Mouse (Mus musculus) midbrain, embryonic 15.5 days (tissue): ENCODE measurements at regions not wholly inside any gene's neighbourhood (a gene's known extent, or its start where the extent isn't known, plus 50 kb on each side); places are given as distances from the start of the nearest gene placed in this dataset.

Source experiments
- ATAC-seq: fragments of 200-750 bp; cut with Nextera tagmentation; replicated peaks from 2 replicates; pipeline ENCODE4 v1.8.0; 2017; ENCODE audit warnings: moderate TSS enrichment
- H3K27ac ChIP-seq: fragments of 300-500 bp; sonication (generic); 2 replicates; pipeline ENCODE4 v1.5.1; 2015; ENCODE audit warnings: mild to moderate bottlenecking, inconsistent platforms
- H3K27me3 ChIP-seq: fragments of 300-500 bp; sonication (generic); replicated peaks from 2 replicates; pipeline ENCODE4 v1.6.1; 2015; ENCODE audit warnings: inconsistent platforms
- H3K36me3 ChIP-seq: fragments of 300-500 bp; sonication (generic); replicated peaks from 2 replicates; pipeline ENCODE4 v1.6.1; 2015; ENCODE audit warnings: inconsistent platforms
- H3K4me1 ChIP-seq: fragments of 300-500 bp; sonication (generic); 2 replicates; pipeline ENCODE4 v1.6.1; 2015; ENCODE audit warnings: inconsistent platforms
- H3K4me2 ChIP-seq: fragments of 300-500 bp; sonication (generic); 2 replicates; pipeline ENCODE4 v1.6.1; 2015; ENCODE audit warnings: inconsistent platforms, mild to moderate bottlenecking, moderate library complexity
- H3K4me3 ChIP-seq: fragments of 300-500 bp; sonication (generic); 2 replicates; pipeline ENCODE4 v1.5.1; 2015; ENCODE audit warnings: mild to moderate bottlenecking, inconsistent platforms
- H3K9ac ChIP-seq: fragments of 300-500 bp; sonication (generic); 2 replicates; pipeline ENCODE4 v1.6.1; 2015; ENCODE audit warnings: mild to moderate bottlenecking, inconsistent platforms
- H3K9me3 ChIP-seq: fragments of 300-500 bp; sonication (generic); 2 replicates; pipeline ENCODE4 v1.6.1; 2016; ENCODE audit warnings: inconsistent platforms
- WGBS: fragments of 180-500 bp; shearing (Covaris S2); methylation state at CpG from one replicate; pipeline ENCODE4 v1.1.7; 2015; ENCODE audit warnings: mixed read lengths; 5-methylcytosine and 5-hydroxymethylcytosine counted together

DNA sequence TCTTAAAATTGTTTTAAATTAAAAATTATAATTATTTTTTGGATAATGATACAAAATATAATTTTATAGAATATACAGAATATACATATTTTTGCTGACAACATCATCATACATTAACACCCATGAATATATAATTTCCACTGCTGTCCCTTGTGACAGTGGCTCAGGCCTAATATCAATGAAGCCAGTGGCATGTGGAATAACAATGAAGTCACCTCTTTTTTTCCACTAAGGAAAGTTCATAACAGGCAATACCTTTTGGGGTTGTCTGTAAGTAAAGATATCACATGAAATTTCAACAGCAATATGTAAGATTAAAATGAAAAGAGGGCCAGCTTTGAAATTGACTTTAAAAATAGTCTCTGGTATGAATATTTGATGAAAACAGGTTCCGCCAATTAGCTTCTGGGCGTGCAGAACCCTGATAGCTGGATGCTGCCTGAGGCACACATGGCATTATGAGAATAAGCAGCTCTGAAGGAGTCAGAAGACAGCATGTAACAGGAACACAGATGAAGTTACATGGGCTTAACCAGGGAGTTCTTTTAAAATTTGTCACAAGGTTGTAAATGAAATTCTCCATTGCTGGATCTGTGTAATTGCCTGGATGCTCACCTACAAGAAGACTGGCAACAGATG, 1484.4 kb upstream of the Prmt6 start:
- Histone ChIP-seq H3K27ac (no peak overlapping the region), H3K9me3 (no peaks in the 10 kb centered on the region), H3K36me3 (no peaks in the 10 kb centered on the region), H3K4me2 (no peak overlapping the region), H3K9ac (no peak overlapping the region), H3K27me3 (no peaks in the 10 kb centered on the region), H3K4me1 (no peaks in the 10 kb centered on the region), H3K4me3 (no peak overlapping the region)
- peak; percentile 90 for ATAC-seq
- 49% methylated on average over 2 of the region's 2 CpGs for WGBS
